Mouse (Mus musculus): ENCODE measurements around the gene Gm5737. TPM values are rescaled to one million over a fixed set of nuclear protein-coding genes. Genes with fewer than 3 reads are reported as not detected.
A peak's percentile ranks its signal among the peaks of the same experiment; 100 is the strongest.

Gene Gm5737
- polyA plus RNA-seq, 1 experiment from 2014 or later: not detected

- peak; percentile 62; the same call in 1 of the 2 replicates for ATAC-seq (ENCODE audit: low FRiP score)
- H3K4me1 ChIP-seq (replicated peaks; ENCODE audit: control insufficient read depth, insufficient read depth, low read length): no peaks in the 10 kb centered on the region
- 21% methylated on average over 5 of the region's 5 CpGs for WGBS
These were observed 11.1 kb downstream of the Gm5737 start for GRCm38 (mm10) chr7:120823248-120823647.

DNA sequence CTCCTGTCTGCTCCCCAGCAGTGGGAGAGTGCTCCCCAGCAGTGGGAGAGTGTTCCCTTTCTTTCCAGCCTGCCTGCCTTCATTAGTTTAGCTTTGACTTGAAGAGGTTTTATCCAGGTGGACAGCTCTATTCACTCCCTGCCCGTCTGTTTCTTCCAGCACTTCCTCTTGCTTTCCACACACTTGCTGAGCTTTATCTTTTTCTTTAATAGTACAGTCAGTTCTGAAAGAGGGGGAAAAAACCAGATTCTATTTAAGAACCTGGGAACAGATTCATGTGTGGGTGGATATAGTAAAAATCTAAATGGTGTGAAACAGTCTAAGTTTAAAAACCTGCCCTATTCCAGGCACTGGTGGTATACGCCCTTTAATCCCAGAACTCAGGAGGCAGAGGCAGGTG lies 12.9 kb downstream of the Gm5737 start:
- 66% methylated on average over 2 of the region's 2 CpGs for WGBS
- H3K4me3 ChIP-seq (replicated peaks; ENCODE audit: low read length): no peak overlapping the region
- H3K9ac ChIP-seq: no peak overlapping the region
- no peak overlapping the region for H3K4me2 ChIP-seq (replicated peaks)
- H3K4me1 ChIP-seq (replicated peaks; ENCODE audit: control insufficient read depth, insufficient read depth, low read length): 0 out of 2 replicates have a peak, but pooled peaks cover 1% of the 10 kb centered on the region
- DNase-seq (ENCODE audit: low spot score) (no peak), ATAC-seq (ENCODE audit: low FRiP score) (no peak)
- H3K36me3 ChIP-seq (replicated peaks; ENCODE audit: control insufficient read depth, insufficient read depth): no peaks in the 10 kb centered on the region
- H3K27me3 ChIP-seq (ENCODE audit: control insufficient read depth, insufficient read depth, low read length): 0 out of 2 replicates have a peak, but pooled peaks cover 4% of the 10 kb centered on the region
- H3K27ac ChIP-seq: no peak overlapping the region
- no peaks in the 10 kb centered on the region for H3K9me3 ChIP-seq (ENCODE audit: control insufficient read depth, low read length)

More at GRCm38 (mm10) chr7:120823248-120823647, 11.1 kb downstream of the Gm5737 start:
- H3K27me3 ChIP-seq (ENCODE audit: control insufficient read depth, insufficient read depth, low read length): no peaks in the 10 kb centered on the region
- no peaks in the 10 kb centered on the region for H3K36me3 ChIP-seq (replicated peaks; ENCODE audit: control insufficient read depth, insufficient read depth)
- peak; percentile 81 for DNase-seq (ENCODE audit: low spot score)
- H3K9me3 ChIP-seq (ENCODE audit: control insufficient read depth, low read length): no peaks in the 10 kb centered on the region
- H3K4me3 ChIP-seq (replicated peaks; ENCODE audit: low read length): no peak overlapping the region
- H3K27ac ChIP-seq: no peak overlapping the region
- H3K9ac ChIP-seq: no peak overlapping the region
- H3K4me2 ChIP-seq (replicated peaks): no peak overlapping the region

DNA sequence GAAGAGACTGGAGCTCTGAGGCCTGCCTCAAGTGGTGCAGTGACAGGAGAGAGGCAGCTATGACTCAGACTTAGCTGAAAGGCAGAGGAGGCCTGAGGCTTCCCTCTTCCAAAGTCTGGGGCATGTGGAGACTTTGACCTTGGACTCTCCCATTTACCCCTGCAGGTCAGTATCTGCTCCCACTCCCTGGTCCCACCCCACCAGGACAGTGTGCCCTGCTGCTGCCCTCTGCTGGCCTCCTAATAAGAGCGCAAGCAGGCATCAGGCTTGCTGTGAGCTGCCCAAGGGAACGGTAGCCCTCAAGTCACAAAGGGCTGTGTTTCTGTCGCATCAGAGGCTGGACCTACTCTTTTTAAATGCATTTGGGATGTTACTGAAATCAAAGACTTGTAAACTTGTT lies 14.2 kb downstream of the Gm5737 start:
- Histone ChIP-seq H3K4me3 (replicated peaks; ENCODE audit: low read length) (no peak overlapping the region), H3K36me3 (replicated peaks; ENCODE audit: control insufficient read depth, insufficient read depth) (no peaks in the 10 kb centered on the region), H3K9me3 (ENCODE audit: control insufficient read depth, low read length) (no peaks in the 10 kb centered on the region), H3K9ac (no peak overlapping the region), H3K4me1 (replicated peaks; ENCODE audit: control insufficient read depth, insufficient read depth, low read length) (0 out of 2 replicates have a peak, but pooled peaks cover 6% of the 10 kb centered on the region), H3K27me3 (ENCODE audit: control insufficient read depth, insufficient read depth, low read length) (0 out of 2 replicates have a peak, but pooled peaks cover 6% of the 10 kb centered on the region), H3K27ac (no peak overlapping the region), H3K4me2 (replicated peaks) (no peak overlapping the region)
- ATAC-seq (ENCODE audit: low FRiP score) (no peak), DNase-seq (ENCODE audit: low spot score) (no peak)
- WGBS: 24% methylated on average over 3 of the region's 3 CpGs

DNA sequence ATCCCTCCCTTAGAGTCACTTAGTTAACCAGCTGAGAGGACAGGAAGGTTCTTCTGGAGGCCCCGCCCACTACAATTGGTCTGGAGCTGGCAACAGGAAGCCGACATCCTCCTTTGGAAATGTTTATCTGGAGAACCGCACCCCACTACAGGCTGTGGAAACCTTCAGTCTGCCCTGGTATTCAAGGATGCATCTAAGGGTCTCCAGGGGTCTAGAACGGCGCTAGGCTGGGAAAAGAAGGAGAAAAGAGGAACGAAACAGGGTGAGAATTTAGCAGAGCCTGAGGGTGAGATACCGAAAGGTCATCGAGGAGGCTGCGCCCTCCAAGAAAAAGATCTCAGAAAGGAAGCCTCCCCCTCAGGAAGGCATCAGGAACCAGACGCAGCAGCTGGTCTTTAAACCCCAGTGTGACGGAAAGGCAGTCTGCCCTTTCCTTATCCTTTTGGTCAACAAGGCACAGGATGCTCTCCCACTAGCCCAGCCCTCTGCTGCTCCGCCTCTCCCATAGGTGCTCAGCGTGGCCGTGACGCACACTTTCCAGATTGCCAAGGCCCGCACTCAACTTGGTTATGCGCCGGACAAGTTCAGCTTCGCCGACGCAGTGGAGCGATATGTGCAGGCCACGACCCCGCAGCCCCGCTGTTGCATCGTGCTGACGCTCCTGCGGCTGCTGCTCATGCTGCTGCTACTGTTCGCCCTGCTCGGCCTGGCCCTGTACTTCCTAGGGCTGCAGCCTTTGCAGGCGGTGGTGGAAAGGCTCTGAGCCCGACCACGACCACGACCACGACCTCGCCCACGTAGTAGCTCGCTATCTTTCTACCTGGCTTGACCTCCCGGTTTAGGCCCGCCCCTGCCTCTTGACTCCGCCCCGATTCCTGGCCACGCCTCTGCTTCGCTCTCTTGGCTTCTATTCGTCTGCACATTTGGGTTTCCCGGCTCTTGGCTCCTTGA lies 18.5 kb downstream of the Gm5737 start:
- no peak for ATAC-seq (ENCODE audit: low FRiP score)
- Histone ChIP-seq H3K27me3 (ENCODE audit: control insufficient read depth, insufficient read depth, low read length) (0 out of 2 replicates have a peak, but pooled peaks cover 10% of the 10 kb centered on the region), H3K9ac (peak overlapping the region; percentile 61), H3K4me1 (replicated peaks; ENCODE audit: control insufficient read depth, insufficient read depth, low read length) (0 out of 2 replicates have a peak, but pooled peaks cover 6% of the 10 kb centered on the region), H3K27ac (peak overlapping the region; percentile 53; the same call in 1 of the 2 replicates), H3K4me3 (replicated peaks; ENCODE audit: low read length) (peak overlapping the region; percentile 58), H3K4me2 (replicated peaks) (peak overlapping the region; percentile 87), H3K36me3 (replicated peaks; ENCODE audit: control insufficient read depth, insufficient read depth) (no peaks in the 10 kb centered on the region), H3K9me3 (ENCODE audit: control insufficient read depth, low read length) (no peaks in the 10 kb centered on the region)
- peak; percentile 47 for DNase-seq (ENCODE audit: low spot score)
- WGBS: 2% methylated on average over 46 of the region's 46 CpGs

GRCm38 (mm10) chr7:120834426-120834825 lies 22.3 kb downstream of the Gm5737 start:
- no peaks in the 10 kb centered on the region for H3K36me3 ChIP-seq (replicated peaks; ENCODE audit: control insufficient read depth, insufficient read depth)
- no peak for ATAC-seq (ENCODE audit: low FRiP score)
- no peak for DNase-seq (ENCODE audit: low spot score)
- H3K4me3 ChIP-seq (replicated peaks; ENCODE audit: low read length): peak overlapping the region; percentile 52
- WGBS: 44% methylated on average over 6 of the region's 6 CpGs
- 0 out of 2 replicates have a peak, but pooled peaks cover 6% of the 10 kb centered on the region for H3K4me1 ChIP-seq (replicated peaks; ENCODE audit: control insufficient read depth, insufficient read depth, low read length)
- 0 out of 2 replicates have a peak, but pooled peaks cover 10% of the 10 kb centered on the region for H3K27me3 ChIP-seq (ENCODE audit: control insufficient read depth, insufficient read depth, low read length)
- H3K9me3 ChIP-seq (ENCODE audit: control insufficient read depth, low read length): no peaks in the 10 kb centered on the region
- H3K9ac ChIP-seq: peak overlapping the region; percentile 46
- H3K27ac ChIP-seq: peak overlapping the region; percentile 74
- H3K4me2 ChIP-seq (replicated peaks): peak overlapping the region; percentile 63

- 15% methylated on average over 14 of the region's 14 CpGs for WGBS
- 0 out of 2 replicates have a peak, but pooled peaks cover 6% of the 10 kb centered on the region for H3K4me1 ChIP-seq (replicated peaks; ENCODE audit: control insufficient read depth, insufficient read depth, low read length)
- no peaks in the 10 kb centered on the region for H3K9me3 ChIP-seq (ENCODE audit: control insufficient read depth, low read length)
- peak overlapping the region; percentile 63 for H3K4me2 ChIP-seq (replicated peaks)
- peak; percentile 79 for DNase-seq (ENCODE audit: low spot score)
- H3K27me3 ChIP-seq (ENCODE audit: control insufficient read depth, insufficient read depth, low read length): 0 out of 2 replicates have a peak, but pooled peaks cover 8% of the 10 kb centered on the region
- peak overlapping the region; percentile 46 for H3K9ac ChIP-seq
- H3K4me3 ChIP-seq (replicated peaks; ENCODE audit: low read length): peak overlapping the region; percentile 52
- H3K36me3 ChIP-seq (replicated peaks; ENCODE audit: control insufficient read depth, insufficient read depth): no peaks in the 10 kb centered on the region
- H3K27ac ChIP-seq: peak overlapping the region; percentile 74
- peak; percentile 82 for ATAC-seq (ENCODE audit: low FRiP score)
These were observed 22.8 kb downstream of the Gm5737 start for GRCm38 (mm10) chr7:120834863-120835372.

DNA sequence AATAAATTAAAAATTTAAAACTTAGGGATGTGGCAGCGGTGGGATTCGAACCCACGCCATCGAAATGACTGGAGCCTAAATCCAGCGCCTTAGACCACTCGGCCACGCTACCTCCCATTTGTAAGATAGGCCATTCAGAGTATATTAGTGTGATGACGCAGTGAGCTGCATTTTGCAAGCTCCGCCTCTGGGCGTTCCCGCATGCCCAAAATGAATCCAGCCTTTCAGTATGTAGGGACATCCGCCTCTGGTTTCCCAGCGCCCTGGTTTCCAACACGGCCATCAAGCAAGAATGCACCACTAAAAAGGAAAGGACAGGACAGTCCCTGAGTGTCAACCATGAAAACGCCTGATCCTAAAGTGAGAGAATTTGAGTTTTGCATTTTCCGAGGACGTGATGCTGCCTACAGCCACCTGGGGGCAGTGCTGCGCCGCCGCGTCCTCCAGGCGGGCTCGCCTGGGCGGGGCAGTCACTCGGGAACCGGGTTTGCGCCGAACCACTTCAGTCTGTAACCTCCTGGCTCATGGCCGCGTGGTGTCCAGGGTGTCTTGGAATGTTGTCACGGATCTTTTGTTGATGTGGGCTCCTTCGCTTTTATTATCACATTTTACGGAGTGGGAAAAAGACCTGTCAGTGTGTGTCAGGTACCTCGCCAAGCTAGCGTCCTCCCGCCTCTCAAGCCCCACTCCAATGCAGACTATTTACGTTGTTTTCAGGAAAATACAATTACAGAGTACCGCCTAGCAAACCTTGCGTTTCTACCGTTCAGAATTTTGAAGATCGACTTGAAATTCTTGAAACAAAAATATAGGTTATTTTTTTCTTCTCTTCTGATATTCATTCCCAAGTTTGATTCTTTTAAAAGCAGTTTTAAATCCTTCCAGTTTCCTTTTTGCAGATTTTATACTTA lies 23.5 kb downstream of the Gm5737 start:
- Histone ChIP-seq H3K4me2 (replicated peaks) (peak overlapping the region; percentile 63), H3K4me1 (replicated peaks; ENCODE audit: control insufficient read depth, insufficient read depth, low read length) (no peaks in the 10 kb centered on the region), H3K9ac (peak overlapping the region; percentile 65), H3K9me3 (ENCODE audit: control insufficient read depth, low read length) (no peaks in the 10 kb centered on the region), H3K27me3 (ENCODE audit: control insufficient read depth, insufficient read depth, low read length) (0 out of 2 replicates have a peak, but pooled peaks cover 5% of the 10 kb centered on the region), H3K36me3 (replicated peaks; ENCODE audit: control insufficient read depth, insufficient read depth) (no peaks in the 10 kb centered on the region), H3K4me3 (replicated peaks; ENCODE audit: low read length) (peak overlapping the region; percentile 52), H3K27ac (peak overlapping the region; percentile 91)
- ATAC-seq (ENCODE audit: low FRiP score) (peak; percentile 92), DNase-seq (ENCODE audit: low spot score) (peak; percentile 100)
- whole genome bisulfite sequencing: under 1% methylated on average over 41 of the region's 41 CpGs

DNA sequence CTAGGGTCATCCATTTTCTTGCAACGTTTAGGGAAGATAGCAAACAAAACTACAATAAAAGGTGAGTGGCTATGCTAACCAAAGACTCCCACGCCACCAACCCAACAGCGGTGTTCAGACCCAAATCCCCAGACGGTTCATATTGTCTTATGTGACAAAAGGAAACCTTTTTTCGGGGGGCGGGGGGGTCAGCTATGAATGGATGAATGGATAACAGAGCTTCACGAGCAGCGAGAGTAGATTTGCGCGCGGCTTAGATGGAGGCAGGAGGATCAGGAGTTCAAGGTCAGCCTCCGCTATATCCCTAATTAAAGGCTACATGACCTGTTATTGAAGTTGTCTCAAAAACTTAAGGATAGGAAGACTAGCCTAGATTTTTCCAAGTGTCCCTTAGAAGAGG lies 24.2 kb downstream of the Gm5737 start:
- H3K27ac ChIP-seq: peak overlapping the region; percentile 91

More for the DNA sequence above, 24.2 kb downstream of the Gm5737 start:
- no peaks in the 10 kb centered on the region for H3K9me3 ChIP-seq (ENCODE audit: control insufficient read depth, low read length)
- H3K4me1 ChIP-seq (replicated peaks; ENCODE audit: control insufficient read depth, insufficient read depth, low read length): no peaks in the 10 kb centered on the region
- peak overlapping the region; percentile 65 for H3K9ac ChIP-seq
- peak; percentile 66 for DNase-seq (ENCODE audit: low spot score)
- peak overlapping the region; percentile 49 for H3K4me2 ChIP-seq (replicated peaks)
- WGBS: 4% methylated on average over 12 of the region's 12 CpGs
- H3K27me3 ChIP-seq (ENCODE audit: control insufficient read depth, insufficient read depth, low read length): 0 out of 2 replicates have a peak, but pooled peaks cover 5% of the 10 kb centered on the region
- peak overlapping the region; percentile 52 for H3K4me3 ChIP-seq (replicated peaks; ENCODE audit: low read length)
- H3K36me3 ChIP-seq (replicated peaks; ENCODE audit: control insufficient read depth, insufficient read depth): no peaks in the 10 kb centered on the region
- ATAC-seq (ENCODE audit: low FRiP score): no peak
